Mouse (Mus musculus): ENCODE measurements at regions not wholly inside any gene's neighbourhood (a gene's known extent, or its start where the extent isn't known, plus 50 kb on each side); places are given as distances from the start of the nearest gene placed in this dataset.

DNA sequence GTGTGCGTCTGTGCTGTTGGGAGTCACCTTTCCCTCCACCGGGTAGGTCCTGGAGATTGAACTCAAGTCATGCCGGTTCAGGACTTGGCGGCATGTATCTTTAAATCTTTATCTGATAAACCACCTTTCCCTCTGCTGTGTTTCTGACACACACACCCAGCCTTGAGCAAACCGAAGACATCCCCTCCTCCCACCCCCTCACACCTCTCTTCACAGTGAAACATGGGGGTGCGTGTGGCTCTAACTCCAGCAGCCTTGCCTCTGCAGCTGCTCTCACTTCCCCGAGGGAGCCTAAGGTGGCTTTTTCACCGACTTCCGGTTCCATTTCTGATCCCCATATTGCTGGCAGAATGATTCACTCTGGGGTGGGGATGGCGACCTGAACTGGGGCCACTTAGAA lies 52.8 kb upstream of the Ccdc167 start:
- TF ChIP-seq CTCF (IDR thresholded peaks at IDR 0.05; ENCODE audit: low read depth) = no peak
- TF ChIP-seq EP300 (IDR thresholded peaks at IDR 0.05; ENCODE audit: low read depth) = no peak
